Mouse (Mus musculus) right cerebral cortex, postnatal 25 days (tissue): Measurements from ENCODE around the gene Large1.
"Not testable (repeated sequence)": the region's sequence is repeated elsewhere in the genome, so short reads cannot be mapped to it uniquely, and the experiment has no call there.

Experiments used
- DNase-seq: peaks from one replicate; pipeline ENCODE4 v3.0.0; 2022

Gene Large1

DNA sequence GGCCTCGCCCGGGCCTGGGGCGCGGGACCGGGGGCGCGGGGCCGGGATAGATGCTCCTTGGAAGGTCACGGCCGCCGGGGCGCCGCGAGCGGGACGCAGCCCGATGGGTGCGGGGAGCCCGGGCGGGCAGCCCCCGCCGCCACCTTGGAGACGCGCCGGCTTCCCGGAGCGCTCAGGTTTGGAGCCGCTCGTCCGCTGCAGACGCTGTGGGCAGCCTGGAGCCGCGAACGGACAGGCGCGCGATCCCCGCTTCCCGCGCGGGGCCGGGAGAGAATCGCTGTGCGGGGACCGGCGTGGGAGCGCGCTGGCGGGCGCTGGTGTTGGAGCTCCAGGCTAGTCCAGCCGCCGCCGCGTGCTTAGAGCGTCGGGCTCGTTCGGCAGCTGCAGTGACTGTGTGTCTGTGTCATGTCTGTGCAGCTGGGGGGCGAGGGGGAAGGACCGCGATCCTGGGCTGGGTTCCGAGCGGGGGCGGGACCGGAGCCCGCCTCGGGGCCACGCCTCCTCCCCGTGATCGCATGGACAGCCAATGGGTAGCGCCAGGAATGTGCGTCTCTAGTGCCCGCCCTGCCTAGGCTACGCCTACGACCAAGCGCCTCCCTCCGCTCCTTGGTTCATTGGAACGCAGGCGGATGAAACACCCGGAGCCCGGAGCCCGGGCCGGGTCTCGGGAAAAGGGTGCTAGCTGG, at the start of gene Large1:
Gene Large1 (minus strand): TSS at position 433 of the 686 bp plus-strand sequence.
- DNase-seq = peak; percentile 99

DNA sequence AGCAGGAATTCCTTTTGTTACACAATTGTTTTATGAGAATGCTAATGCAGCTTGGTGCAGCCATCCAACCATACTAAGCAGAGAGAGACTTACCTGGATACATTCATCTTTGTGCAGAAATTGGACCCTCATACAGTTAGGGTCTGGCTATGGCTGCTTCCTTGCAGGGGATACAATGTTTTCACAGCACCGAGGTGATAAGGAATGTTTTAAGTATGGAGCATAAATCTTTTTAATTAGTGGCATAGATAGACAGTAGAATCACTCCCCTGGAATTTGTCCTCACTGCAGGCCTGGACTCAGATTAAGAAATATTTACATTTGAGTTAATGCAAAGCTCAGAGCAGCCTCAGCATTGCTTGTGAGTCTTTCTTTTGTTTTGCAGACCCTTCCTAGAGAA, 47.0 kb upstream of the Large1 start:
- no peak for DNase-seq

DNA sequence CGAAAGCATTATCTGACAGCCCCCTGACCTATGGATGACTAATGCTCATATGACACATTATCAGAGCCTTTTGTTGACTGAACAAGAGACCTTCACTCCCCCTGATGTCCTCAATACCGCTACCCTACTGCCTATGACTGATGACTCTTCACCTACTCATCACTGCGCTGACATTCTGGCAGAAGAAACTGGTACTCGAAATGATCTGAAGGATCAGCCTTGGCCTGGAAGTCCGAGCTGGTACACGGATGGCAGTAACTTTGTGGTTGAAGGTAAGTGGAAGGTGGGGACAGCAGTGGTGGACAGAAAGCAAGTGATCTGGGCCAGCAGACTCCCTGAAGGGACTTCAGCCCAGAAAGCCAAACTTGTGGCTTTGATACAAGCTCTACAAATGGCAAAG, 19.7 kb upstream of the Large1 start:
- DNase-seq = not testable (repeated sequence)

DNA sequence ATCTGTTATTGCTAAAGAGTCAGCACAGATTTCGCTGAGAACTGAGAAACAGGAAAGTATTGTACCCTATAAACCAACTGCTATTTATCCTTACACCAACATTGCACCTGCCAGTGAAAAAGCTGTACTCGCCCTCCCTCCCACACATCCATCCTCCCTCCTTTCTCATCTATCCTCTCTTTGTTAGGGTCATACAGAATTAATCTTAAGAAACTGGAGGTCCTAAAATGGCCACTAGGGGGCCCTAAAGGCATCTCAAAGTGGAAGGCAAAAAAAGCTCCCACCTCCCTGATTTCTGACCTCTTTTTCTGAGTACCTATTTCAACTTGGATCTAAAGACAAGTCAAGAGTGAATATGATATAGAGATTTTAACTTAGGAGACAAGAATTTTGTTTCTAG, 2.6 kb upstream of the Large1 start:
- peak; percentile 36 for DNase-seq

DNA sequence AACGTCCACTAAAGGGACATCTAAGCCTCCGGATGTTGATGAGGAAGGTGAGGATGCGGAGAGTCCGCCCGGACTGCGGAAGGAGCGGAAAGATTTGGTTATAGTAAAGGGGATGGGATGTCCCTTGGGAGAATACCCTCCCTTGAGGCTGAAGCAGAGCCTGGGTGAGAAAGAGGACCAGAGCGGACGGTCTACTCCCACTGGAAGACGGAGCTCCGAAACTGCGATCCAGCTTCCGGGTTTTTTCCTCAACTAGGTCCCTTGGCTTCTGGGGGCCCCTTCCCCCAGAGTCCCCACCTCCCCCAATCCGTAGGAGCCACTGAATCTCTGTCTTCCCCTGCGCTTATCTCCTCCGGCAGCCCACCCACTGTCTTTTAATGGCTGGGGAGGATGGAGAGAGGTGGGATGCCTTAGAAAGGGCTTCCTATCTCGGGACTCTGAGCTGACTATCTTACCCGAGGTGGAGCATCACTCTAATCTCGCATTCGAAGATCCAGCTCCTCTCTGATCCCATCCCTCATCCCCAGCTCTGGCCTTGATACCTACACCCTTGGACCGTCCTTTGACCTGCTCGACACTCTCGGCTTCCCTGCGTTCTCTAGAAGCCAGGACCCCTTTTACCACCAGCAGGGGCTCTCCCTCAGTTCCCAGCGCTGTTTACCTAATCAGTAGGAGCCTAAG, 1.0 kb upstream of the Large1 start:
- peak; percentile 83 for DNase-seq

DNA sequence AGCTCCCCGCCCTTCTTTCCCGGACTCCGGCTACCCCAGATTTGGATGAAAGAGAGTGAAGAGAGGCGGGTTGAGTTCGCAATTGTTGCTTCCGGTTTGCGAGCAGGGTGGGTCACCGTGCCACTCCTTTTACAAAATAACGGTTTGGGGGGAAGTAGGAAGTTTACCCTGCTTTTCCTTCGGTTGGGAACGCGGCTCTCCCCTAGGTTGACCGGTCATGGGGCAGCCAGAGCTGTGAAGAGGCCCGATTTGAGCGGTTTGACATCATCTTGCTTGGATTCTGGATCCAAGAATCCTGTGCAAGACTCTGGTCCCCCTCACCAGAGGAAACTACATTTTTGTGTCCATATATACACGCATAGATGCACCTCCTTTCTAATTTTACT, 447 bp upstream of the Large1 start:
- no peak for DNase-seq

DNA sequence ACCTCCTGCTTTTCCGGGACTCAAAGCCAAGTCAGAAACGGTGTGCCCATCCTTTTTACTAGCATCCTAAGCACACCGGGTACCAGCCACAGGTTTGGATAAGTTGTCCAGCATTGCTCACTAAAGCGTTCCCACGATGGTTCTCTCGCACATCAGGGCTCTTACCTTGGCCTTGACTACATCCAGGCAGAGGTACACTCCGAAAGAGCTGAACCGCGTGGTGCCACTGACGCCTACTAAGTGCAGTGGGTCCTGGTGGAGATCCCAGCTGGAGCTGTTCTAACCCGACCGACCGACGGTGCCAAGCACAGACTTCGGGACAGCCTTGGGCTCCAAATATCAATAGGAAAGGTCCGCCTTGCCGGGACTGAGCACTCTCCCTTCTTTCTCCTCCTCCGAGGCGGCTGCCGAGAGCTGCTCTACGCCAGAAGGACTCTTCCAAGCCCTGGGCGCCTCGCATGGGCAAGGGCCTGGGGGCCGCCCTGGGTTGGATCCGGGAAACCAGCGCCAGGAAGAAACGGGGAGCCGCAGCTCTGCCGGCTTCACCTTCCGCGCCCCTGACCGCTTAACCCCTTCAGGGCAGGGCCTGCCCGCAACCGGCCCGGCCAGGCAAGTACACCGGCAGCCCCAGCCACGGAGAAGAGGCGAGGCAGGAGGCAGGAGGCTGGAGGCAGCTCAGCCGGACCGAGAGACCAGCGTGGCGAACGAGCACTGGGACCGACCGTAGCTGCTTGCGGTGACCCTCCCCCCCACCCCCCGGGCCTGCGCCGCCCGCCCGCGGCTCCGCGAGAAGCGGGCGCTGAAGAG, 836 bp downstream of the Large1 start:
- DNase-seq = peak; percentile 45

DNA sequence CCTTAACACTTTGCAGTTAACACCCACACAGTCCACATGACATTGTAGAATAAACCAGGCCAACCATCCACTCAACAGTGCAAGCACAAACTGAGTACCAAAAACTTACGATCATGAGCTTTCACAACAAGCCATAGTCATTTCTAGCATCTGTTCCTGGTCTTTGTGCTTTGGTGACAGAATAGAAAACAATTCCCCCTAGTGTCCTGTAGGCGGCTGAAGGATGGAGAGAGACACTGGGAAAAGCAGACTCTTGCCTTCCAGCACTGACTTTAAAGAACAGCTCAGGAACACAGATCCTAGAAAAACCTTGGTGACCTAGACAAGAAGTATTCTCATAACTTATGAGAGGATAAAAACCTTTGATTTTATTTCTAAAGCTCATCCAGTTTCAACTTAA, 3.0 kb downstream of the Large1 start:
- DNase-seq = no peak

DNA sequence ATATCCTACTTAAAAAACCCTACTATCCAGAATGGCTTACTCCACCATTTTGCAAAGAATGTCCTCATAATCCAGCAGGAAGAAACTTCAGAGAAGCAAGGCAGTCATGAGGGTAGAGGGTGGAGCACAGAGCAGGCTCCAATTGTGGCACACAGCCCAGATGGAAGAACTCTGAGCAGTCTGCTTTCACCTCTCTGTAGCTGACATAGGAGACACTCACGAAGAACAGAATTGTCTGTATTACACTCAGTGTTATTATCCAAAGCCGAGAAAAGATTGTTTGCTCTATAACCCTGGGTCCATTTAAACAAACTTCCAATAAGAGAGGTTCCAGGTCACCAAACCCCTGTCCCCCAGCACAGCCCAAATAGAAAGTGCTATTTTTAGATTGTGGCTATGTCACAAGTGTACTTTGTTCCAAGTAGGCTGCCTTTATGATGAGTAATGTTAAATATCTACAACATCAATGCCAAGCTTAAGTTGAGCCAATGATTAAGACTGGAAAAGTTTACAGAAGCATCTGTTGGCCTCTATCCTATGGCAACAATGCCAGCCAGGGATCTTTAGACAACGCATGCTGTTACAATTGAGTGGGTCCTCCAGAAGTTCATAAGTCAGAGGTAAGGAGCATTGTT, 10.5 kb downstream of the Large1 start:
- no peak for DNase-seq

DNA sequence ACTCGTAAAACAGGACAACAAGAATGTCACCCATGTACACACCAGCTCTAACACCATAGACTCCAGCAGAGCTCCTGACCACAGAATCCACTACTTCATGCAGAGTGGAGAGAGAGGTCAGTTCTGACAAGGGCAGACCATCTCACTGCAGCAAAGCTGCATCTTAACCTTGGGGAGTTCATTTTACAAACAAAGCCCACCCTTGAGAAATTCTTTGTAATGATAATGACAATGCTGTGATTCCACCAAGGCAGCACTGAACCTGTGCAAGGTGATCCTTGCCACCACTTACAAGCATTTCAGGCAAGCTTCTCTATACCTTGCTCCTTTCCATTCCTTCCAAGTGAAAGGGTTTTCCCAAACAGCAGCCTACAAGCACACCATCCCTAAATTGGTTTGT, 16.5 kb downstream of the Large1 start:
- no peak for DNase-seq

DNA sequence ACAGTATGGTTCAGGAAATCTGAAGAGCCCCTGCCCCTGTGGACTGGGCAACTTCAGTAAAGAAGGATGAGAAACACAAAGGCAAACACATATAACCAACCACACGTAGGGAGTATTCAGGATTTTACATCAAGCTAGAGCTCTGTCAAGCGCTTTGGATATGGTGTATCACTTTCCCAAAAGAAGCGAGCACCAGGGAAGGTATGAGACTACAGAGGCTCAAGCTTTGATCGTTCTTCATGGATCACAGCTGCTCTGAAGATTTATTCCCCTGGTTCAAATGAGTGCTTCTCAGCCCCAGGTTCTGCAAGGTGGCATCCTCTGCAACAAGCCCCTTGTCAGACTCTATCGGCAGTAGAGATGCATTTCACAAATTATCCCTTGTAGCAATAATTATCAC, 24.2 kb downstream of the Large1 start:
- no peak for DNase-seq

DNA sequence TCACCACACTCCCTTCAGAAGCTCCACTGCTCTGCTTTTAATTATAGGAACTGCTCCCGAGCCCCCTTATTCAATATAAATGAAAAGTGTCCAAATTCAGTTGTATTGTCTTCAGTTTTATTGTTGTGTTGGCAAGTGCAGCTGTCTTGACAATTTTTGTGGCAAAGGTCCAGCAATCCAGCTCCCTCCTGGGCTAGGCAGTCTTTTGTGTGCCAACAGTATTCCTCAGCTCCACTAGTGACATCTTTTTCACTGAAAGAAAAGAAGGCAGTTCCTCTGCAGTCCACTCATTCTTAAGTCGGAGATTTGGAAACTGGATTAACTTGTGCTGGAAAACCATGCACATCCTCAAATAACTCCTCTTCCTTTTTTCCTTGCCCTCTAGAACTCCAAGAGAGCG, 25.3 kb downstream of the Large1 start:
- no peak for DNase-seq

DNA sequence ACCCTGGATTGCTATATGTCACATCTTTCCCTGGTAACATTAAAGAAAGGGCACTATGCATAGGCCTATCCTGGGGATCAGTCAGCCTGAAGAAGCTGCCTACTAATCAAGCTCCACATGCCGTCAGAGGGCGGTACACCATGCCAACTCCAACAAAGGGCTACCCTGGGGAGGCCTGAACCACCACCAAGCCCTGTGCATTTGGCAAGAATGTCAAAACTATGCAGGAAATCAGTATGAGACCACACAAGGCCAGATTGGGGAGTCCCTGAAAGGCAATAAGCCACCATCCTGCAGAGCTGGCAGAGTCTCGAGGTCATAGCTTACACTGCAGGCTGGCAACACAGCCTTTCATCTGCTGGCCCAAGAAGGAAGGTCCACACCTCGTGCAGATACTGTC, 28.7 kb downstream of the Large1 start:
- no peak for DNase-seq

DNA sequence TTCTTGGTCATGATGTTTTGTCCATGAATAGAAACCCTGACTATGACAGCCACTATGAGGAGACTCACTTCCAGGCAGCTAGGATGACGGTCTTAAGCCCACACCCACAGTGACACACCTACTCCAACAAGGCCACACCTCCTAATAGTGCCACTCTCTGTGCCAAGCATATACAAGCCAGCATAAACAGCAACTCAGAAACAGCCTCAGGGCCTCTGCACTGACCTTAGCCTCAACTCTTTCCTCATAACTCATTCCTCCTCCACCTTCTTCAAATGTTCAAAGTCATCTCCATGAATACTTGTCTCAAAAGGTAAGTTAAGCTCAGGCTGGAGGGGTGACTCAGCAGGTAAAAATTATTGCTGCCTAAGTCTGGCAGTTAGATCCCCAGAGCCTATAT, 29.7 kb downstream of the Large1 start:
- no peak for DNase-seq

DNA sequence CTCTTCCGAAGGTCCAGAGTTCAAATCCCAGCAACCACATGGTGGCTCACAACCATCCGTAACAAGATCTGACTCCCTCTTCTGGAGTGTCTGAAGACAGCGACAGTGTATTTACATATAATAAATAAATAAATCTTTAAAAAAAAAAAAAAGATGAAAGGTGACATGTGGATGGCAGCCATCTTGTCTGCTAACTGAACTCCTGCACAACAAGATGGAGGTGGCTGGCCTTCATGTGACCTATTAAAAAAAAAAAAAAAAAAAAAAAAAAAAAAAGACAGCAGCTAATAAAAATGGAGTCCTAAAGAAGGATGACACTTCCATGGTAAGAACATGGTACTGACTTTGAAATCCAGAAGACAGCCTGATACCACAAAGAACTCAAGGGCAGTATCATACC, 33.8 kb downstream of the Large1 start:
- not testable (repeated sequence) for DNase-seq

DNA sequence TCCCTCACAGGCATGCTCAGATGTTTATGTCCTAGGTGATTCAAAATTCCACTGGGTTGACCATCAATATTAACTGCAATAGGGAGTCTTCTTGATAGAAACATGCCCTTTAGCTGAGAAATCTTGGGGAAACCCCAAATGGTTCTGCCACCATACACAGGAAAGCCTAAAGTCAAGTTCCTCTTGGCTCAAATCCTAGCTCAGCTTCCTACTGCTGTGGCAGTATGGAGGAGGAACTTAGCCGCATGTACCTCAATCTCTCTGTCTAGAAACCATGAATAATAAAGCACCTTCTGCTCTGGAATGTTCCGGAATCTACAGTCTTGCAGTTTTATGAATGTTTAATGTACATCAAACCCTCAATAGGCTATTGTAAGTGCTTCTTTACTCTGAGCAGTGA, 39.4 kb downstream of the Large1 start:
- DNase-seq = no peak

DNA sequence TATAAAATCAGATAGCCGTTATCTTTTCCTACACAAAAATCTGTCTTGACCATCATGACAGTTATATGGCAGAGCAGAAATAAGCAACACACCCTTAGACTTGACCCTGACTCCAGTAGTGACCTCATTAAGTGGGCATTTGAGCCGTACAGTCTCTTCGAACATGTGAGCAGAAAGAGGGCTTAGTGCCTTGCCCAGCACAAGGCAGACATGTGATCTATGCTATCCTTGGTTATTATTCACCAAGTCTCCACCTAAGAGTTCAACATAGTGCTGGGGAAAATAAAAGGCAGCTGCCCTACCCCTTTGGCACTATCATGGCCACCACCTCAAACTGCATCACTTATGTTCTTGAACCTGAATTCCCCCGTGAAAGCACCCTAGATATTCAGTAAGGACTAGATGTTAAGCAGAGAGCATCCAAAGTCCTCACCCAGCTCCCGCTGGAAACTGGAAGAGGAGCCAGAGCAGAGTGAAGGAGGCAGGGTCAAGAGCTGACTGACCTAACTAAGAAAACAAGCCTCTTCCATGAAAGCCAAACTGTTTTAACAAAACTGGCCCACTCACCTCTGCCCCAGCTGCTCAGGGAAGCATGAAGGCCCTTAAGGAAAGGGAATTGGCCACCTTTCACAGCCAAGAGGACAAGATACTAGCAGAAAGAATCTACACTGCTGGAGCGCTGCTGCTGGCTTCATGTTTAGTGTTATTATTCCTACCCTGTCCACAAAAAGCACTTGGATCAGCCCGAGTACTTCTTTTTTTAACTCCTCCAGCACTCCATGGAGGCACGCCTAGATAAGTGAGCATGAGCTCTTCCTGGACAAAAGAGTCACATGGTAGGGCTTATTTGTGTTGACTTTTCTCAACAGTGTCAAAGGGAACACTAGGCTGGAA, 40.4 kb downstream of the Large1 start:
- no peak for DNase-seq

DNA sequence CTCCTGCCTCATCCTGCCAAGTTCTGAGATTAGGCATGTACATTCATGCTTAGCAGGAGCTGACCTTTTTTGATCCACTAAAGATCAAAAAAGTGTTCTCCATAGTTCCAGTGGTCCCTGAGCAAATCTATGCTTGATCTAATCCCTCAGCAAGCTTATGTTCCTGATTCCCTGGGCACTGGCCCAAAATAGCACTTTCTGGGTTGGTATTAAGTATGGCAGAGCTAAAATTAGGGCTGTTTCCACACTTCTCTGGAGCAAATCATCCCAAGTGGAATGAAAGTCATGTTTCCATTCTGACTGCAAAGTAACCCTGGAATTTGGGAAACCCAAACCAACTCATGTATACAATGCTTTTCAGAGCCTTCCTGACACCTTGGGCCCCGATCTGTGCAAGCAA, 42.9 kb downstream of the Large1 start:
- DNase-seq = no peak

DNA sequence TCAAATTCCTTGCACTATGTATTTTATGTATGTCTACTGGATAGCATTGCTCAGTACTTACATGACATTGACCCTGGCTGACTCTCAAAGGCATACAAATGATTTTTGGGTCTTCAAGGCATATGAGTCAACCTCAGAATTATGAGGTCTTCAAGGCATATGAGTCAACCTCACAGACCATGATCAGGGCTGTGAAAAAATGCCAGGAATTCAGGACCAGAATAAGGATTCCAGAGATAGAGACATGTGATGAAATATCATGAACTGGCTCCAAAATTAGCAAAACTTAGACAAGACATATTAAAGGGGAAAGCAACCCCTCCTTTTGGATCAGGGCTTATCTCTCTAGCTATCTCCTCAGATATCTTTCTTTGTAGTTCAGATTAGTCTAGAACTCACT, 43.3 kb downstream of the Large1 start:
- DNase-seq = no peak

DNA sequence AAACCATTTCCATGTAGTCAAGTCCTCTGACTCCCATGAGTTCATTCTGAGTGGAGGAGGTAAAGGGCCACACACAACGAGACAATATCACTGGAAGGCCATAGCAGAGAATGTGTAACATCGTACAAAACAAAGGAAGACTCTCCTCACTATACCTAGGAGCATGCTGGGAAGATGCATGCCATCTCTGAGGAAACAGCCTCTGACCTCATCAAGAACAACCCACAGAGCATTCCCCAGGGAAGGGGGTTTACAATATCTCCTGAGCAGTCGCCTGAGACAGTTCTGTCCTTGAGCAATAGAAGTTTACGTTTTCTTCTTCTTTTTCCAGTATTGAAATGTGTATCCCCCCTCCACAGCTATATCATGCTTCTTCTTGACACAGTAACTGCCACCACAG, 49.4 kb downstream of the Large1 start:
- no peak for DNase-seq

DNA sequence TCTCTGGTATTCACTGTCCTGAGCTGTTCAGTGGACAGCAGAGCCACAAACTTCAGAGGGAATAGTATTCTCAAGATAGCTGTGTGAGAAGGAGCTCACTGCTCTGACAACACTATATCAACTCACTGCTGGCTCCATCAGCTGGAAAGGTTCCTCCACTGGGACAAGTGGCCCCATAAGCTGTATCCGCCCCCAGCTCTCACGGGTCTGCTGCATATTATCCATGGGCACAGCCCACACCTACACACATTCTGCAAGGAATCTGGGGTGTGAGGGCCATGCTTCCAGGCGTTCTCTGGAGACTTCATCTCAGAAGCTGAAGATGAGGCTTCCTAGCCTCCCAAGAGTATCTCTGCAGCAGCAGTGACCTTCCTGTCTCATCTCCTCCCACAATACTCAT, 50.4 kb downstream of the Large1 start:
- no peak for DNase-seq

DNA sequence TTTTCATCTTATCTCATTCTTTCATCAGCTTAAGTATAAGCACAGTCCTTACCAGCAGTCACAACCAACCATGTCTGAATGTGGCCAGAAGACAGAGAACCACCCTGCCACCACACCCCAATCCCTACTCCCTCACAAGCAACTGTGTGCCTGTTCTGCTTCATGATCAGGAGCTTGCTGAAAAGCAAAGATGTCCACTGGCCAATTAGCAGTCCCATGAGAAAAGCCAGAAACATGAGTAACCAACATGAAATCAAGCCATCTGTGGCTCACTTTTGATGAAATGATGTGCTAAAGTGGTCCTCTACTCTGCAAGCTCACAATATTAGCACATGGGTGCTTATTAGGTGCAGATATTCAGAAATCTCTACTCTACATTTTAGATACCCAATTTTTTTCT, 57.8 kb downstream of the Large1 start:
- no peak for DNase-seq

DNA sequence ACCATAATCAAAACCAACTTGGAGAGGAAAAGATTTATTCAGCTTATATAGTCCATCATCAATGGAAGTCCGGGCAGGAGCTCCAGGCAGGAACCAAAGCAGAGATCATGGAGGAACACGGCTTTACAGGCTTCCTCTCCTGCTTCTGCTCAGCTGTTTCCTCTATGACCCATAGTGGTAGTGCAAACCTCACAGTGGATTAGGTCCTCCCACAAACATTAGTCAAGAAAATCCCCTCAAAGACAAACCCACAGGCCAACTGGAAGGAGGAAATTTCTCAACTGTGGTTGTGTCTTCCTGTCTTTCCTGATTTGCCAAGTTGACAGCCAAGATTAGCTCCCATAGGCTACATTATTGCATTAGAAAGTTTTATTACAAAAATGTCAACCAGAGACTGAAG, 59.7 kb downstream of the Large1 start:
- no peak for DNase-seq
